Mouse (Mus musculus): ENCODE measurements at regions not wholly inside any gene's neighbourhood (a gene's known extent, or its start where the extent isn't known, plus 50 kb on each side); places are given as distances from the start of the nearest gene placed in this dataset.

DNA sequence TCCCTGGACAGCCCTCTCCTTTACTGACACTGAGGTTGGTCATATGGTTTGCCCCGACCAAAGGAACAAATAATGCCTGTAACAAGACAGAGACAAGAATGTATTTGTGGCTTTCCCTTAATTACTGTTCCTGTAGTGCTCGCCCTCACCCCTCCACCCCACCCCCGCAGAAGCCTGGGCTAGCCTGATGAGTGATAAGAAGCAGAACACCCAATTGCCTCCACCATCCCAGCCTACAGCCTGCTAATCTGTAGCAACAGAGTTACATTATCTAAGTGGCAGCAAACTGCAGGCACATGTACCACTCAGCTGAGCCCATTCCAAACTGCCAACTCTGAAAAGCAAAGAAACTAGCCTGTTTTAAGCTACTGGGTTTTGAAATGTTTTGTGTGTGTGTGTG lies 124.7 kb upstream of the Nhs start:
- TF ChIP-seq TAL1 (IDR thresholded peaks at IDR 0.05; ENCODE audit: low read length): peak; percentile 85
- peak; percentile 87 for TF ChIP-seq GATA1 (IDR thresholded peaks at IDR 0.05; ENCODE audit: low read length)
